Mouse (Mus musculus) hindbrain, embryonic 16.5 days (tissue): ENCODE measurements around the gene Gm28048. TPM values are rescaled to one million over a fixed set of nuclear protein-coding genes. Genes with fewer than 3 reads are reported as not detected.

ENCODE experiments used
- ATAC-seq: fragments of 200-750 bp; cut with Nextera tagmentation; 2 replicates; pipeline ENCODE4 v1.8.0; 2017; ENCODE audit warnings: moderate TSS enrichment, moderate library complexity
- H3K27ac ChIP-seq: fragments of 300-500 bp; sonication (generic); 2 replicates; pipeline ENCODE4 v1.5.1; 2014; ENCODE audit warnings: low read depth, mild to moderate bottlenecking, control low read depth, low read length, moderate library complexity
- H3K27me3 ChIP-seq: fragments of 300-500 bp; sonication (generic); replicated peaks from 2 replicates; pipeline ENCODE4 v1.6.1; 2014; ENCODE audit warnings: low read length; ENCODE audit not compliant: control insufficient read depth, insufficient read depth
- H3K36me3 ChIP-seq: fragments of 300-500 bp; sonication (generic); 2 replicates; pipeline ENCODE4 v1.6.1; 2014; ENCODE audit warnings: mild to moderate bottlenecking, low read length, moderate library complexity, mixed read lengths; ENCODE audit not compliant: control insufficient read depth, insufficient read depth
- H3K4me1 ChIP-seq: fragments of 300-500 bp; sonication (generic); 2 replicates; pipeline ENCODE4 v1.6.1; 2014; ENCODE audit warnings: low read depth, low read length; ENCODE audit not compliant: control insufficient read depth, insufficient read depth
- H3K4me2 ChIP-seq: fragments of 300-500 bp; sonication (generic); 2 replicates; pipeline ENCODE4 v1.6.1; 2014; ENCODE audit warnings: mild to moderate bottlenecking, low read length, control low read depth, moderate library complexity
- H3K4me3 ChIP-seq: fragments of 300-500 bp; sonication (generic); 2 replicates; pipeline ENCODE4 v1.5.1; 2014; ENCODE audit warnings: mild to moderate bottlenecking, low read length, control low read depth, moderate library complexity
- H3K9ac ChIP-seq: fragments of 300-500 bp; sonication (generic); 2 replicates; pipeline ENCODE4 v1.6.1; 2014; ENCODE audit warnings: low read depth, mild to moderate bottlenecking, control low read depth, low read length, moderate library complexity
- H3K9me3 ChIP-seq: fragments of 300-500 bp; sonication (generic); 2 replicates; pipeline ENCODE4 v1.6.1; 2014; ENCODE audit warnings: mild to moderate bottlenecking, low read length, moderate library complexity; ENCODE audit not compliant: control insufficient read depth
- WGBS: fragments of 180-500 bp; shearing (Covaris S2); extraction: QIAGEN DNeasy Blood & Tissue Kit; methylation state at CpG from one replicate; pipeline ENCODE4 v1.1.7; 2014; 5-methylcytosine and 5-hydroxymethylcytosine counted together
- polyA plus RNA-seq: library from polyadenylated mRNA; unstranded; fragments of >200 nt; fragmentation: Nextera tagmentation; extraction: Ambion mirVana; gene quantifications from 2 replicates; pipeline ENCODE4 v1.2.1, GENCODE M21; 2015

Gm28048 gene
- polyA plus RNA-seq, 1 experiment from 2014 or later = 5.4 TPM

DNA sequence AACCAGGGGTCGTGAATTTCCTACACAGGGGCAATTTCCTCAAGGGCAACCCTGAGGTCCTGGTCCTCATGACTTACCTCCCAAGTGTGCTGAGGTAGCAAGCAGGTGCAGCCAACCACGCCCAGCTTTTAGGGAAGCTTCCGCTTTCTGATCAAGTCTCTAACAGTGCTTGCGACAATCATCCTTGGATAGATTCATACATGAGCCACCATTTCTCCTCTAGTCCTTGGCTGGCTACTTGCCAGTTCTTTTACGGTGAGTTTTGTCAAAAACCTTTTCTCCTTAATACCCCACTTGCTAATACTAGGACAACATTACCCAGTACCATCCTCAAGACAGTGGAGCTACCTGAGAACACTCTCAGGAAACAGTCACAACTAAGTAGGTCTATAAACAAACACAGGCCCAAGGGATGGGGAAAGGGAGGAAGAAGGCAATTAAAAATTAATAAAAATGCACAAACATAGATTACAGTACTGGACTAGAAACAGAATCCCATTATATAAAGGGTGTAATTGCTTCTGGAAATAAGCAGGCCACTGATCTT is 133.2 kb downstream of the Gm28048 start:
- WGBS = 88% methylated on average over 5 of the region's 5 CpGs
- no peak for ATAC-seq

GRCm38 (mm10) chr11:22847732-22848648 is 133.9 kb downstream of the Gm28048 start:
- no peak overlapping the region for H3K4me3 ChIP-seq
- H3K4me2 ChIP-seq = no peak overlapping the region
- H3K9ac ChIP-seq = no peak overlapping the region
- no peaks in the 10 kb centered on the region for H3K9me3 ChIP-seq
- WGBS = 64% methylated on average over 8 of the region's 8 CpGs
- H3K27me3 ChIP-seq = no peaks in the 10 kb centered on the region
- H3K4me1 ChIP-seq = peaks cover 3% of the 10 kb centered on the region; the same call in 1 of the 2 replicates
- no peak overlapping the region for H3K27ac ChIP-seq
- H3K36me3 ChIP-seq = no peaks in the 10 kb centered on the region
- ATAC-seq = no peak

More for the DNA sequence above, 133.2 kb downstream of the Gm28048 start:
- H3K27me3 ChIP-seq = no peaks in the 10 kb centered on the region
- H3K4me1 ChIP-seq = peaks cover 3% of the 10 kb centered on the region; the same call in 1 of the 2 replicates
- H3K9me3 ChIP-seq = no peaks in the 10 kb centered on the region
- no peak overlapping the region for H3K4me3 ChIP-seq
- H3K36me3 ChIP-seq = no peaks in the 10 kb centered on the region
- H3K4me2 ChIP-seq = no peak overlapping the region
- H3K9ac ChIP-seq = no peak overlapping the region
- no peak overlapping the region for H3K27ac ChIP-seq

DNA sequence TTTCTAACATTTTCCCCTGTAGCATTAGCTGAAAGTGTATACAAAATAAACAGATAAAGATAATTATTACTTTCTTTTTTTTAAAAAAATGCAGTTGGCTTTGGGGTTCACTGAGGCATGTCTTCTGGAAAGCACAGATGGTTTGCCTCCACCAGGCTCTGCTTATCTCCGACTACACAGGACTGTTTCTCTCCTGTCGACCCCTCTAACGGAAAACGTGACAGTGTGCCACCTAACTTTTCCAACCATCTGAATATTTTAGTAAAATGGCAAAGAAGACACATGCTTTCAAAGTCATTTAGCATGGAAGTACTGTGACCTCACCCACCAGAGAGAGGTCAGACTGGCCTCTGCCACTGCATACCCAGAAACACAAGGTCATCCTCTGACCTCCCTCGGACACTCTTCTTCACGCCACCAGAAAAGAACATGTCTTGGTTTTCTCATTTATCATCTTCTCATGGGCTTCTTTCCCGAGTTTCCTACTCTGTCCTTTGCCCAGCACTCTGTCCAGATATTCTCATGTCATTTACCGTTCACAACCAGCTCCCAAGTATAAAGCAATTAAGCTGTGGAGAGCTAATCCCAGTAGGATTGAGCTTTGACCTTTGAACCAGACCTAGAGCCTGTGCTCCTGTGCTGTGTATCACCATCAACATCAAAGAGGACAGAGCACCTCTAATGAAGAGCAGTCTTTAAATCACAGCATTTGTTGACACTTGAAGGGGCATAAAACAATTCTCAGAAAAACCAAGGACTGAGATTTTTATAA is 134.7 kb downstream of the Gm28048 start:
- WGBS = 77% methylated on average over 8 of the region's 8 CpGs
- Histone ChIP-seq H3K4me2 (no peak overlapping the region), H3K36me3 (no peaks in the 10 kb centered on the region), H3K9ac (no peak overlapping the region), H3K4me3 (no peak overlapping the region), H3K4me1 (peaks cover 3% of the 10 kb centered on the region; the same call in 1 of the 2 replicates), H3K27ac (no peak overlapping the region), H3K27me3 (no peaks in the 10 kb centered on the region), H3K9me3 (no peaks in the 10 kb centered on the region)
- no peak for ATAC-seq

DNA sequence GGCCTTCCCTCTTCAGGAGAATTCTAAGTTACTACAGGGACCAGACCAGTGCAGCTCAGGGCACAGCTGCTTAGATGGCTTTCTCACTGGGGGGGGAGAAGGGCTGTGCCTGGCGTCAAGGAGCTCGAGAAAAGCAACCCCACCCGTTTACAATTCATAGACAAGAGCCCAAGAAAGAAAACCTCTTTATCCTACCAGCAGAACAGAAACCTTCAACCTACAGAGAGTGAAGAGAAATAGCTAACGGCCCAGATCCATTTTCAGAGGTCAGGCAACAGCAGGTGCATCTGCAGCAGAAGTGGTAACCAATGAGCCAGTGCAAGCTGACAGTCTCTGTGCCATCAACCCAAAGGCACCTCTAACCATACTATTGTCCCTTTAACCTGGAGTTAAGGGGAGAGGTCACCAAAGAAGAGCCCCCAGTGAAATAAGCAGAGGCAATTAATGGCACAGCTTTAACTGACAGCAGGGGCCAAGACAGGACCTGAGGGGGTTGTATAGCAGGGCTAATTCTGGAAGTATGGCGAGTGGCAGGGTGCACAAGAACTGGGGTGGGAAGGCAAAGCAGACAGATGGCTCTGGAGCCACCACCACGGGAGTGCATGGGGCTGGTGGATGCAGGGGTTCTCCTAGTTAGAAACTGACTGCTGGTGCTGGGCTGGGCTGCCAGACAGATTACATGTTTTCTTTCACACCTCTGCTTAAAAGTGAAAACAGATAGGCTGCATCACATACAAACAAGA is 135.6 kb downstream of the Gm28048 start:
- WGBS = 62% methylated on average over 6 of the region's 6 CpGs
- Histone ChIP-seq H3K4me3 (no peak overlapping the region), H3K27ac (0 out of 2 replicates have a peak overlapping the region, but pooled peaks have one; percentile 12), H3K4me2 (no peak overlapping the region), H3K36me3 (no peaks in the 10 kb centered on the region), H3K27me3 (no peaks in the 10 kb centered on the region), H3K9ac (no peak overlapping the region), H3K9me3 (no peaks in the 10 kb centered on the region), H3K4me1 (peaks cover 3% of the 10 kb centered on the region; the same call in 1 of the 2 replicates)
- ATAC-seq = 0 out of 2 replicates have a peak, but pooled peaks have one; percentile 10

DNA sequence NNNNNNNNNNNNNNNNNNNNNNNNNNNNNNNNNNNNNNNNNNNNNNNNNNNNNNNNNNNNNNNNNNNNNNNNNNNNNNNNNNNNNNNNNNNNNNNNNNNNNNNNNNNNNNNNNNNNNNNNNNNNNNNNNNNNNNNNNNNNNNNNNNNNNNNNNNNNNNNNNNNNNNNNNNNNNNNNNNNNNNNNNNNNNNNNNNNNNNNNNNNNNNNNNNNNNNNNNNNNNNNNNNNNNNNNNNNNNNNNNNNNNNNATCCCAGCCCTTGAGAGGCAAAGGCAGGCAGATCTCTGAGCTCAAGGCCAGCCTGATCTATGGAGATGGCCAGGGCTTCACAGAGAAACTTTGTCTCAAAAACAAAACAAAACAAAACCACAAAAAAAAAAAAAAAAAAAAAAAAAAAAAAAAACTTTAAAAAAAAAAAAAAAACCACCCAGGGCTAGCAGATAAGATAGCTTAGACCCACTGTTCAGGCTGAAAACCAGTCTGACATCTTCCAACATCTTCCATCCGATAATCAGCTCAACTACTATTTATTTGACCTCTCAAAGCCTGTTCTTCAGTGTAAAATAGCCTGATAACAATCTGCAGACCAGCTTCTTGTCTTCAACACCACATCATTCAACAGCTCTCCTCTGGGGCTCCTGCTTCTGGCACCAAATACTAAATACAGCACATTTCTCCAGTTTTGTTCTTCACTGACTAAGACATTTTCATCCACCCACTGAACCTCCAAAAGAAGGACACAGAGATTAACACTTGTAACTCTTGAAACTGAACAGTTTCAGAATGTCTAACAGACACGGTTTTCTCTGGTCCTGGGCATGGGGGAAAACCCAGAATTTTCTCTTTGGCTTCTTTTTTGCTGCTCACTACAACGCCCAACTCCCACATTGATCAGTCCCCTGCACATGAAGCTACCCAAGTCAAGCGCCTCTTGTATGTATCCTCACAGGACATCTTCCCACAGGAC is 136.9 kb downstream of the Gm28048 start:
- Histone ChIP-seq H3K9me3 (no peaks in the 10 kb centered on the region), H3K36me3 (no peaks in the 10 kb centered on the region), H3K27ac (no peak overlapping the region), H3K4me1 (peaks cover 3% of the 10 kb centered on the region; the same call in 1 of the 2 replicates), H3K4me2 (no peak overlapping the region), H3K4me3 (no peak overlapping the region), H3K27me3 (no peaks in the 10 kb centered on the region), H3K9ac (no peak overlapping the region)
- ATAC-seq = no peak
- 86% methylated on average over 4 of the region's 4 CpGs for whole genome bisulfite sequencing

DNA sequence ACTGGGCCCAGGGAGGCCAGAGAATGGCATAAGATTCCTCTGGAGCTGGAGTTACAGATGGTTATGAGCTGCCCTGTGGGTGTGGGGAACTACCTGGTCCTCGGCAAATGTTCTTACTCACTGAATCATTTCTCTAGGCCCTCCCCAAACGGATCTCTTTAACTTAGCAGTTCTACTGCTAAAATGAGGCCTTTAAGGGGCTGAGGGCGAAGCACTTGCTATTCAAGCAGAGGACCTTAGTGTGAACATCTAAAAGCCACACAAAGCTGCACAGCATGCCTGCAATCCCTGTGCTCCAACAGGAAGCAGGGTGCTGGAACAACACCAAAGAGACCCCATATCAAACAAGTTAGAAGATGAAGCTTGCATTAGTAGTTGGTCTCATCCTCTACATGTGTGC is 142.4 kb downstream of the Gm28048 start:
- no peak overlapping the region for H3K27ac ChIP-seq
- H3K27me3 ChIP-seq = no peaks in the 10 kb centered on the region
- WGBS = 69% methylated on average over 3 of the region's 3 CpGs
- no peaks in the 10 kb centered on the region for H3K36me3 ChIP-seq
- H3K9ac ChIP-seq = no peak overlapping the region
- no peak overlapping the region for H3K4me2 ChIP-seq
- H3K4me3 ChIP-seq = no peak overlapping the region
- no peaks in the 10 kb centered on the region for H3K9me3 ChIP-seq
- H3K4me1 ChIP-seq = no peaks in the 10 kb centered on the region
- no peak for ATAC-seq

DNA sequence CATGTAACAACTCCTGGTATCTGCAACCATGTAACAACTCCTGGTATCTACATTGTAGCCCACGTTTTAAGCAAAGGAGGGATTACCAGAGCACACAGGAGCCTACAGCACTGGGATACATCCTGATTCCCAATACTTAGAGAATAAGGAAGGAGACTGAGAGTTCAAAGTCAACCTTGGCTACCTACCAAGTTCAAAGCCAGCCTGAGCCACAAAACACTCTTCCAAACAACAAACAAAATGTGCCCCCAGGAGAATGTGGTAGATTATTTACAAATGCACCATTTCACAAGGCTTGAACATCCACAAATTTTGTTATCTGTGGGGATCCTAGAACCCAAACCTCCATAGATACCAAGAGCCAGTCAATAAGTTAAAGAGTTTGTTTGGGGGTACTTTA is 143.5 kb downstream of the Gm28048 start:
- Histone ChIP-seq H3K27ac (no peak overlapping the region), H3K4me2 (no peak overlapping the region), H3K4me1 (no peaks in the 10 kb centered on the region), H3K27me3 (no peaks in the 10 kb centered on the region), H3K36me3 (no peaks in the 10 kb centered on the region), H3K4me3 (no peak overlapping the region), H3K9ac (no peak overlapping the region), H3K9me3 (no peaks in the 10 kb centered on the region)
- WGBS = 71% methylated on average over 1 of the region's 1 CpGs
- ATAC-seq = no peak

GRCm38 (mm10) chr11:22836269-22836668 is 145.6 kb downstream of the Gm28048 start:
- no peak overlapping the region for H3K4me3 ChIP-seq
- no peak for ATAC-seq
- 95% methylated on average over 10 of the region's 10 CpGs for WGBS

More at GRCm38 (mm10) chr11:22836269-22836668, 145.6 kb downstream of the Gm28048 start:
- Histone ChIP-seq H3K27me3 (no peaks in the 10 kb centered on the region), H3K4me2 (no peak overlapping the region), H3K27ac (no peak overlapping the region), H3K36me3 (no peaks in the 10 kb centered on the region), H3K9ac (no peak overlapping the region), H3K4me1 (no peaks in the 10 kb centered on the region), H3K9me3 (no peaks in the 10 kb centered on the region)
